Mouse (Mus musculus): ENCODE measurements around the gene Prss40. TPM values are rescaled to one million over a fixed set of nuclear protein-coding genes. Genes with fewer than 3 reads are reported as not detected.
"Not testable (repeated sequence)": the region's sequence is repeated elsewhere in the genome, so short reads cannot be mapped to it uniquely, and the experiment has no call there.

Gene Prss40
- total RNA-seq, 1 experiment = not detected

DNA sequence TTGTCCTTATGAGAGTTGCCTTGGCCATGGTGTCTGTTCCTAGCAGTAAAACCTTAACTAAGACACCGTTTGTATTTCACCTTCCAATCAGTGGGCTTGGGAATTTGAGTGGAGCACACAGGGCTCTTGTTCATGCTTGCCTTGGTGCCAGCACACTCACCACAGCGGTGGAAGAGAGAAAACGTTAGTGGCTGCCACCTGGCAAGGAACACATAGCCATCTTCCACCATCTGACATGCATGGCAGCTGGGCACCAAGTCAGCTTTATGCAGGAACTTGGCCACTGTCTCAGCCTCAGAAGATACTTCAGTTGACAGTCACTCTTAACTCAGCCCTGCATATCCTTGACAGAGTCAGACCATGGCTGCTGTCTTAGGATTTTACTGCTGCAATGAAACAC, 37.1 kb downstream of the Prss40 start:
- Histone ChIP-seq H3K27ac (ENCODE audit: insufficient read depth, low read depth, low read length, poor library complexity, severe bottlenecking) (no peak overlapping the region), H3K9ac (ENCODE audit: insufficient read depth, low read depth, low read length, poor library complexity, severe bottlenecking) (no peak overlapping the region), H3K4me3 (ENCODE audit: insufficient read depth in 1 of 2, low read depth in 1 of 2, low read length in 2 of 2, poor library complexity in 1 of 2, severe bottlenecking in 1 of 2) (no peak overlapping the region), H3K36me3 (ENCODE audit: control insufficient read depth, insufficient read depth, low read length, poor library complexity, severe bottlenecking) (no peaks in the 10 kb centered on the region), H3K4me1 (ENCODE audit: control insufficient read depth in 2 of 2, insufficient read depth in 2 of 2, low read length in 2 of 2, poor library complexity in 1 of 2) (no peaks in the 10 kb centered on the region), H3K9me3 (ENCODE audit: control insufficient read depth, insufficient read depth, low read depth, low read length) (no peaks in the 10 kb centered on the region)
- no peak for TF ChIP-seq ZNF384 (IDR thresholded peaks at IDR 0.05; ENCODE audit: low read depth, low read length)
- no peak for TF ChIP-seq HCFC1 (IDR thresholded peaks at IDR 0.05; ENCODE audit: borderline replicate concordance, insufficient read depth, low read length)
- no peak for TF ChIP-seq CHD2 (IDR thresholded peaks at IDR 0.05; ENCODE audit: low read depth, low read length)
- TF ChIP-seq ZC3H11A (IDR thresholded peaks at IDR 0.05; ENCODE audit: borderline replicate concordance, low read depth, low read length) = no peak
- TF ChIP-seq MAFK (IDR thresholded peaks at IDR 0.05; ENCODE audit: insufficient read depth, low read depth, low read length) = no peak
- no peak for DNase-seq (ENCODE audit: low read depth, low spot score)
- in situ Hi-C loops (cut with MboI; ENCODE audit: low sequenced_read_pairs in 2 of 2, unreplicated experiment in 2 of 2) = no loop called here

DNA sequence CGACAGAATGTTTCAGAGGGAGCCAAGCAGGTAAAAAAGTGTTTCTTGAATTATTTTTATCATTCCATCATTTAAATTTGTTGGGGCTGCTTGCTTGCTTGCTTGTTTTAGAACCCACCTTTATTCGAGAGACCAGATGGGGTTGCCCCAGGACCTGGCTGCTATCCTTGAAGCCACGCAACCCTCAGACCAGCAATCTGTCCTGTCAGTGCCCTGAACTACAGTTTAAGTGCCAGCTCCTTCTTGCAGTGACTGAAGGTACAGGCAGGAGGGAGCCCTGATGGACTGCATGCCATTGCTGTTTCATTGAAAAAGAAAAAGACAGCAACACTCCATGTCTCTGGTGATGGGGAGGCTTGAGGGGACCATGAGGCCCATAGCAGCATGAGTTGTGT, 37.9 kb downstream of the Prss40 start:
- TF ChIP-seq ZNF384 (IDR thresholded peaks at IDR 0.05; ENCODE audit: low read depth, low read length) (no peak), CHD2 (IDR thresholded peaks at IDR 0.05; ENCODE audit: low read depth, low read length) (no peak), HCFC1 (IDR thresholded peaks at IDR 0.05; ENCODE audit: borderline replicate concordance, insufficient read depth, low read length) (no peak), ZC3H11A (IDR thresholded peaks at IDR 0.05; ENCODE audit: borderline replicate concordance, low read depth, low read length) (no peak), MAFK (IDR thresholded peaks at IDR 0.05; ENCODE audit: insufficient read depth, low read depth, low read length) (no peak)
- in situ Hi-C loops (cut with MboI; ENCODE audit: low sequenced_read_pairs in 2 of 2, unreplicated experiment in 2 of 2) = no loop called here
- no peak for DNase-seq (ENCODE audit: low read depth, low spot score)
- Histone ChIP-seq H3K9me3 (ENCODE audit: control insufficient read depth, insufficient read depth, low read depth, low read length) (no peaks in the 10 kb centered on the region), H3K4me3 (ENCODE audit: insufficient read depth in 1 of 2, low read depth in 1 of 2, low read length in 2 of 2, poor library complexity in 1 of 2, severe bottlenecking in 1 of 2) (no peak overlapping the region), H3K9ac (ENCODE audit: insufficient read depth, low read depth, low read length, poor library complexity, severe bottlenecking) (no peak overlapping the region), H3K36me3 (ENCODE audit: control insufficient read depth, insufficient read depth, low read length, poor library complexity, severe bottlenecking) (no peaks in the 10 kb centered on the region), H3K4me1 (ENCODE audit: control insufficient read depth in 2 of 2, insufficient read depth in 2 of 2, low read length in 2 of 2, poor library complexity in 1 of 2) (no peaks in the 10 kb centered on the region), H3K27ac (ENCODE audit: insufficient read depth, low read depth, low read length, poor library complexity, severe bottlenecking) (no peak overlapping the region)

DNA sequence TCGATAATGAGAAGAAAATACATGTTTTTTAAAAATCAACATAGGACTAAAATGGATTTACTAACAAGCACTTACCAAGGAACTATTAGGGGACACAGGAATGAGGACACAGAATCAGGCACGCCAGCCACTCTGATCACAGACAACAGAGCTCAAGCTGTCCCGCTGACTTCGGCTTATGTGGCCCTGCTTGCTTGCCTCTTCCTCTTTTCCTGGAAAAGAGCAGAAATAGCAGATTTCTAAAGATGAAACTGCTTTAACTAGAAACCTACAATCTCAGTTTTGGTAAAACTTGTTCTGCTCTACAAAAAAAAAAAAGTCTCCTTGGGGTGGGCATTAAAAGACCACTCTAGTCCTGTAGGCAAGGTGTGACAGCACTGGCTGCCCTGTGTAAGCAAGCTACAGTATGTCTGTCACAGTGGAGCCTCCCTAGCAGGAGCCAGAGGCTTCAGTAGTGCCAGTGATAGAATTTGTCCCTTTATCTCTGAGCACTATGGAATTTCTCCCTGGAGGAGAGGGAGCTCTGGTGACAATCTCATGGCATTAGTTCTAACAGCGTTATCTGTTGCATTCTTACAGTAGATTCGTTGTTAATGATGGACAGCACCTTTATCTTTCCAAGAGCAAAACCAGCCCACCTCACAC, 38.4 kb downstream of the Prss40 start:
- Histone ChIP-seq H3K9me3 (ENCODE audit: control insufficient read depth, insufficient read depth, low read depth, low read length) (no peaks in the 10 kb centered on the region), H3K4me1 (ENCODE audit: control insufficient read depth in 2 of 2, insufficient read depth in 2 of 2, low read length in 2 of 2, poor library complexity in 1 of 2) (no peaks in the 10 kb centered on the region), H3K36me3 (ENCODE audit: control insufficient read depth, insufficient read depth, low read length, poor library complexity, severe bottlenecking) (no peaks in the 10 kb centered on the region), H3K9ac (ENCODE audit: insufficient read depth, low read depth, low read length, poor library complexity, severe bottlenecking) (no peak overlapping the region), H3K27ac (ENCODE audit: insufficient read depth, low read depth, low read length, poor library complexity, severe bottlenecking) (no peak overlapping the region), H3K4me3 (ENCODE audit: insufficient read depth in 1 of 2, low read depth in 1 of 2, low read length in 2 of 2, poor library complexity in 1 of 2, severe bottlenecking in 1 of 2) (no peak overlapping the region)
- no peak for TF ChIP-seq ZNF384 (IDR thresholded peaks at IDR 0.05; ENCODE audit: low read depth, low read length)
- no peak for TF ChIP-seq CHD2 (IDR thresholded peaks at IDR 0.05; ENCODE audit: low read depth, low read length)
- TF ChIP-seq ZC3H11A (IDR thresholded peaks at IDR 0.05; ENCODE audit: borderline replicate concordance, low read depth, low read length) = no peak
- TF ChIP-seq HCFC1 (IDR thresholded peaks at IDR 0.05; ENCODE audit: borderline replicate concordance, insufficient read depth, low read length) = no peak
- TF ChIP-seq MAFK (IDR thresholded peaks at IDR 0.05; ENCODE audit: insufficient read depth, low read depth, low read length) = no peak
- DNase-seq (ENCODE audit: low read depth, low spot score) = no peak
- in situ Hi-C loops (cut with MboI; ENCODE audit: low sequenced_read_pairs in 2 of 2, unreplicated experiment in 2 of 2) = no loop called here

DNA sequence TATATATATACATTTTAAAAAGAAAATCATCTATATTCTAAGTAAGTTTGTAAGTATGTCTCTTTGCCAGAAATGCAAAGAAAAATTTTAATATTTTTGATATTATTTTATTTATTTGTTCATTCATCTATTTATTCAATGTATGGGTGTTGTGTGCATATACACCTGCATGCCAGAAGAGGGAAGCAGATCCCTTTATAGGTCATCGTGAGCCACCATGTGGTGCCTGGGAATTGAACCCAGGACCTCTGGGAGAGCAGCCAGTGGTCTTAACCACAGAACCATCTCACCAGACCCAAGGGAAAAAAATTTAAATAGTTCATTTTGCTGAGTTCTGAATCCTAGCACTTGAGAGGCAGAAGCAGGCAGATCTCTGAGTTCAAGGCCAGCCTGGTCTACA, 42.5 kb downstream of the Prss40 start:
- Histone ChIP-seq H3K9me3 (ENCODE audit: control insufficient read depth, insufficient read depth, low read depth, low read length) (no peaks in the 10 kb centered on the region), H3K27ac (ENCODE audit: insufficient read depth, low read depth, low read length, poor library complexity, severe bottlenecking) (no peak overlapping the region), H3K9ac (ENCODE audit: insufficient read depth, low read depth, low read length, poor library complexity, severe bottlenecking) (no peak overlapping the region), H3K4me3 (ENCODE audit: insufficient read depth in 1 of 2, low read depth in 1 of 2, low read length in 2 of 2, poor library complexity in 1 of 2, severe bottlenecking in 1 of 2) (no peak overlapping the region), H3K36me3 (ENCODE audit: control insufficient read depth, insufficient read depth, low read length, poor library complexity, severe bottlenecking) (no peaks in the 10 kb centered on the region), H3K4me1 (ENCODE audit: control insufficient read depth in 2 of 2, insufficient read depth in 2 of 2, low read length in 2 of 2, poor library complexity in 1 of 2) (peaks cover 0 to 2% of the 10 kb centered on the region in 2 experiments; a peak in 1 of 4 replicates)
- in situ Hi-C loops (cut with MboI; ENCODE audit: low sequenced_read_pairs in 2 of 2, unreplicated experiment in 2 of 2) = no loop called here
- DNase-seq (ENCODE audit: low read depth, low spot score) = no peak
- TF ChIP-seq ZC3H11A (IDR thresholded peaks at IDR 0.05; ENCODE audit: borderline replicate concordance, low read depth, low read length) (no peak), MAFK (IDR thresholded peaks at IDR 0.05; ENCODE audit: insufficient read depth, low read depth, low read length) (no peak), HCFC1 (IDR thresholded peaks at IDR 0.05; ENCODE audit: borderline replicate concordance, insufficient read depth, low read length) (no peak), CHD2 (IDR thresholded peaks at IDR 0.05; ENCODE audit: low read depth, low read length) (no peak)

DNA sequence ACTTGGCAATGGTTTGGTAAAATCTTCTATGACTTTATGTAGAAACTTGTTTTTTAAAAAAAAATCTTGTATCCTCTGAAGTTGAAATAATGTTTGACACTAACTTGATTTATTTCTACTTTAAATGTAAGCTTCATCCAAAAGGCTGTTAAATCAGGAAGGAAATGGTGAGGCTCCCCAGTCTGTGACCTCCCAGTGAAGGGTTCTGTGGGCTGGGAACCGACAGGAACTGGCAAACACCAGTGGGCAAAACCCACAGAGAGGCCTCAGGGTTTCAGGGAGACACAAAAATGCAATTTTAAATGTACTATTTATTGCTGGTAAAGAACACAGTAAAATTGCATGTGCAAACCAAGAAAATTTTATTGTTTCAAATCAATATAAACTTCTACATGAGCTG, 42.9 kb downstream of the Prss40 start:
- H3K9ac ChIP-seq (ENCODE audit: insufficient read depth, low read depth, low read length, poor library complexity, severe bottlenecking); H3K4me3 ChIP-seq (ENCODE audit: insufficient read depth in 1 of 2, low read depth in 1 of 2, low read length in 2 of 2, poor library complexity in 1 of 2, severe bottlenecking in 1 of 2); H3K36me3 ChIP-seq (ENCODE audit: control insufficient read depth, insufficient read depth, low read length, poor library complexity, severe bottlenecking); H3K27ac ChIP-seq (ENCODE audit: insufficient read depth, low read depth, low read length, poor library complexity, severe bottlenecking); H3K9me3 ChIP-seq (ENCODE audit: control insufficient read depth, insufficient read depth, low read depth, low read length); DNase-seq (ENCODE audit: low read depth, low spot score); in situ Hi-C loops (cut with MboI; ENCODE audit: low sequenced_read_pairs in 2 of 2, unreplicated experiment in 2 of 2); H3K4me1 ChIP-seq (ENCODE audit: control insufficient read depth in 2 of 2, insufficient read depth in 2 of 2, low read length in 2 of 2, poor library complexity in 1 of 2): not testable (repeated sequence)

DNA sequence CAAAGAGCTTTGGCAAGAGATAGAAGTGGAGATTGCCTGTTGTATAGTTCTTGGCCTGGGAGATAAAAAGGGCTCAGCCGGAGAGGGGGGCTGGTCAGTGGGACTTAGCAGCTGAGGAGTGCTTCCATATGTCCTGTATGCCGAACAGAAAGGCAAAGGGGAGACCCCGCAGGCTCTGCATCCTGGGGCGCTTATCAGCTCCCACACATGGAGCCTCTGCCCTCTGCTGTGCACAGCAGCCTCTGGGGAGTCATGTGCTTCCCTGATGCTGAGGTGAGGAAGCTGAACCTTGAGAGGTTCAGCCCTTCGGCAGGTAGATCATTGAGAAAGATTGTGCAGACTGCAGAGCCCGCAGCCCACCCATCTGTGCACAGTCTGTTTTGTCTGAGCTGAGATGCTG, 43.4 kb downstream of the Prss40 start:
- DNase-seq (ENCODE audit: low read depth, low spot score); H3K9me3 ChIP-seq (ENCODE audit: control insufficient read depth, insufficient read depth, low read depth, low read length); H3K4me1 ChIP-seq (ENCODE audit: control insufficient read depth in 2 of 2, insufficient read depth in 2 of 2, low read length in 2 of 2, poor library complexity in 1 of 2); H3K4me3 ChIP-seq (ENCODE audit: insufficient read depth in 1 of 2, low read depth in 1 of 2, low read length in 2 of 2, poor library complexity in 1 of 2, severe bottlenecking in 1 of 2); H3K36me3 ChIP-seq (ENCODE audit: control insufficient read depth, insufficient read depth, low read length, poor library complexity, severe bottlenecking); H3K27ac ChIP-seq (ENCODE audit: insufficient read depth, low read depth, low read length, poor library complexity, severe bottlenecking); H3K9ac ChIP-seq (ENCODE audit: insufficient read depth, low read depth, low read length, poor library complexity, severe bottlenecking); in situ Hi-C loops (cut with MboI; ENCODE audit: low sequenced_read_pairs in 2 of 2, unreplicated experiment in 2 of 2): not testable (repeated sequence)
